Mouse (Mus musculus) hindbrain, embryonic 14.5 days (tissue): ENCODE data around the gene Mphosph9. TPM values are rescaled to one million over a fixed set of nuclear protein-coding genes. Genes with fewer than 3 reads are reported as not detected.

Experiments used
- polyA plus RNA-seq: library from polyadenylated mRNA; unstranded; fragments of >200 nt; fragmentation: Nextera tagmentation; extraction: Ambion mirVana; gene quantifications from 2 replicates; pipeline ENCODE4 v1.2.1, GENCODE M21; 2014

The Mphosph9 gene
- polyA plus RNA-seq, 1 experiment from 2014 or later: 12.6 TPM

Other genes with a start within 250 kb of the Mphosph9 start
- gene Abcb9, start 232.2 kb downstream of the Mphosph9 start, polyA plus RNA-seq: 13.2 and 14.5 TPM in 2 replicates
- gene Ogfod2, start 215.7 kb downstream of the Mphosph9 start, polyA plus RNA-seq: 21.8 and 26.4 TPM in 2 replicates
- gene Arl6ip4, start 211.9 kb downstream of the Mphosph9 start, polyA plus RNA-seq: 62.6 and 72.1 TPM in 2 replicates
- 13.5 and 15.1 TPM in 2 replicates for gene Pitpnm2, start 78.2 kb downstream of the Mphosph9 start, polyA plus RNA-seq
- 9.4 and 10.2 TPM in 2 replicates for gene 2810006K23Rik, start 117 bp upstream of the Mphosph9 start, polyA plus RNA-seq
- gene Cdk2ap1, start 35.1 kb upstream of the Mphosph9 start, polyA plus RNA-seq: 59.5 and 70.7 TPM in 2 replicates
- gene Sbno1, start 98.0 kb upstream of the Mphosph9 start, polyA plus RNA-seq: 87.6 and 89.3 TPM in 2 replicates
- 23.1 and 23.2 TPM in 2 replicates for gene Kmt5a, start 112.0 kb upstream of the Mphosph9 start, polyA plus RNA-seq
- gene Rilpl2, start 150.4 kb upstream of the Mphosph9 start, polyA plus RNA-seq: 28.5 and 29.7 TPM in 2 replicates
- gene Snrnp35, start 155.2 kb upstream of the Mphosph9 start, polyA plus RNA-seq: 8.5 and 9.0 TPM in 2 replicates
- 13.2 and 15.2 TPM in 2 replicates for gene Rilpl1, start 203.4 kb upstream of the Mphosph9 start, polyA plus RNA-seq
- 354 and 374 TPM in 2 replicates for gene Tmed2, start 212.7 kb upstream of the Mphosph9 start, polyA plus RNA-seq
- 18.8 and 22.7 TPM in 2 replicates for gene Ddx55, start 224.9 kb upstream of the Mphosph9 start, polyA plus RNA-seq